Mouse (Mus musculus) cortical plate, adult 2 months (tissue): ENCODE data around the gene Syt6.

ENCODE experiments used
- CTCF ChIP-seq: fragments of 200-500 bp; IDR thresholded peaks from 2 replicates; pipeline ENCODE4 v1.5.1; 2011; ENCODE audit warnings: mild to moderate bottlenecking, control low read depth, low read length; ENCODE audit not compliant: insufficient read depth; ENCODE audit errors: extremely low read depth
- POLR2A ChIP-seq: fragments of 200-500 bp; IDR thresholded peaks from 2 replicates; pipeline ENCODE4 v1.6.1; 2011; ENCODE audit warnings: mild to moderate bottlenecking, low read length, control low read depth; ENCODE audit not compliant: insufficient read depth; ENCODE audit errors: extremely low read depth

- TF ChIP-seq CTCF (no peak), POLR2A (no peak)
Measured at GRCm38 (mm10) chr3:103593631-103594030, 18.6 kb downstream of the Syt6 start.
